Mouse (Mus musculus): ENCODE results near the gene Sec23ip.

DNA sequence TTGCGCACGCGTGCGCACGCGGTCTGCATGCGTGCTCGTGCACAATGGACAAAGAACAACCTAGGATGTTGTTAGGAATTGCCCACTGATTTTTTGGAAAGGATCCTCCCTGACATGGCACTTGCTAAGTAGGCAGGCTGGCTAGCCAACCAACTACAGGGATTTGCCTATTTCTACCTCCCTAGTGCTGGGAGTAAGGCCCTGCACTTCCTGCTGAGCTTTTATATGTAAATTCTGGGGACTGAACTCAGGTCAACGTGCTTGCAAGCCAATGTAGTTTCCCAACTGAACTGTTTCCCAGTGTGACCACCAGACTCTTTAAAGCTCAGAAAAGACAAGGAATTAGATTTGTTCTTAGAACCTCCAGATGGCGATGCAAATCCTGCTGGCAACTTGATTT lies 17.7 kb upstream of the Sec23ip start:
- no peak for TF ChIP-seq POLR2A (IDR thresholded peaks at IDR 0.05; ENCODE audit: insufficient read depth, low read depth, low read length)
- TF ChIP-seq CTCF (IDR thresholded peaks at IDR 0.05), result no peak
- no peak for TF ChIP-seq EP300 (IDR thresholded peaks at IDR 0.05; ENCODE audit: insufficient read depth, low read depth, low read length)

Measured in heart, adult 2 months (tissue).